Mouse (Mus musculus): ENCODE measurements around the gene Hjurp.

The Hjurp gene

DNA sequence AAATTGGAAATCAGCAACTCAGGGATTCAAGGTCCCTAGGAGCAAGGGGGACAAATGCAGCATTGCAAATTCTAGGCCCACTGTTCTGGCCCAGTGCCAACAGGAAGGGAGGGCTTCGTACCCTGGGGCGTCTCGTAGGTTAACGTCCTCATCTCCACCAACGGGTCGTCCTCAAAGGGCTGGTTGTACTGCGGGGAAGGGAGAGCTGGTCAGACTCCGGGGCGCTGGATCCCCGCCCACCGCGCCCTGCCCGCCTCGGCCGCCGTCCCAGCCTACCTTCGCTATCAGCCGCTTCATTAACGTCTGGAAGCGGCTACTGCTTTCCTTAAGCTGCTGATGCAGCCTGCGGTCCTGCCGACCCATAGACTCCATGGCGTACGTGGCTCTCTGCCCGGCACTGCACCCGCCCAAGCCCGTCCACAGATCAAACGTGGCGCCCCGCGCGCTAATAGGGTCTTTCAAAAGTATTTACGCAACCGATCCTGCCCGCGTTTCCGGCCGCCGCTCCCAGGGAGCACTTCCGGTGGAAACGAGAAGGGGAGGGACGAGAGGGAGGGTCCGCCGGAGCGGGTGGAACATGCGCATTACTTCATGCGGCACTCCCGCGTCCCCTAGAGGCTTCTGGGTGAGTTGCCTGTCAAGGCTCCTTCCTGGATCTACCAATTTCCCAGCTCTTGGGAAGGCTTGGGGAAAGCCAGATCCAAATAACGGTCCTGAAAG lies at the start of gene Hjurp, which contains the start of gene Trpm8:
Gene Hjurp (minus strand): TSS at position 536 of the 720 bp plus-strand sequence.
Gene Trpm8 (plus strand): TSS at position 564 of the 720 bp plus-strand sequence.
- DNase-seq (ENCODE audit: low spot score in 2 of 2), result peak; percentile 100

DNA sequence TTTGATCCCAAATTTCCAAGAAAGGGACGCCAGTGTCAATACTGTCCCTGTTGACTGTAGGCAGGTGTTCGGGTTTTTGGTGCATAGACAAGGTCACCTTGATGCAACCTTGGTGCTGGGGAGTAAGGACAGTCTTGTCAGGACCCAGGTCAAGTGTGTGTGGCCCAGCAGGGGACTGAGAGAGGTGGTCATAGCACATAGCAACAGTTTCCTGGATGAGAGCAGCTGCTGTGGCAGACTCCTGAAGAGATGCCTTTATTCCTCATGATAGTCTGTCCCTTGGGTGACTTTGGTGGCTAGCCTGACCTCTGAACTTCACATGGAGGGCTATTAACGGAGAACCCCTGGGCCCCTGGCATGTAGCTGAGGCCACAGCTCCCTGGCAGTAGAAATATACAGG lies 45.7 kb upstream of the Hjurp start:
- DNase-seq (ENCODE audit: low spot score in 2 of 2), result no peak

- DNase-seq (ENCODE audit: low spot score in 2 of 2), result no peak
Observed at GRCm38 (mm10) chr1:88322146-88322545, 44.7 kb upstream of the Hjurp start.

DNA sequence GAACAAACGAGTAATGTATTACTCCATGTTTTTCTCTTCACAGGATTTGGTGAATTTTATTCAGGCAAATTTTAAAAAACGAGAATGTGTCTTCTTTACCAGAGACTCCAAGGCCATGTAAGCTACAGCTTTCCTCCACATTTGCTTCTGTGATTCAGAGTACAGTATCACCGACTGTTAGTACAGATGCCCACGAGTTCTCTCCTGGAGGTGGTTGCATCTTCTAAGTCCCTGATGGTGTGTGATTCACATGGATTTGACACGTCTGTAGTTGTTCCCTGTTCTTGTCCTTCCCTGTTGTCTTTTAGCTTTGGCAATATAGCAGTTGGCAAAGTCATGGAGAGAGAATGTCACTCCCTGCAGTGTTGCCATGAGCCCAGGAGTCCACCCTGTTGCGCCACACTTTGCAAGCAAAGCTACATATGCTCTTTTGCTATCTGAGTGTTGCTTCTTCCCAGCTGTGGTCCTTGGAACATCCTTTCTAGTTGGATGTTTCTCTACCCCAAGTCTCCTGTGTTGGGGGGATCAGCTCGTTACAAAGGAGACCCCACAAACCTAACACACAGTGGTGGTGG lies 43.5 kb upstream of the Hjurp start:
- no peak for DNase-seq (ENCODE audit: low spot score in 2 of 2)

DNA sequence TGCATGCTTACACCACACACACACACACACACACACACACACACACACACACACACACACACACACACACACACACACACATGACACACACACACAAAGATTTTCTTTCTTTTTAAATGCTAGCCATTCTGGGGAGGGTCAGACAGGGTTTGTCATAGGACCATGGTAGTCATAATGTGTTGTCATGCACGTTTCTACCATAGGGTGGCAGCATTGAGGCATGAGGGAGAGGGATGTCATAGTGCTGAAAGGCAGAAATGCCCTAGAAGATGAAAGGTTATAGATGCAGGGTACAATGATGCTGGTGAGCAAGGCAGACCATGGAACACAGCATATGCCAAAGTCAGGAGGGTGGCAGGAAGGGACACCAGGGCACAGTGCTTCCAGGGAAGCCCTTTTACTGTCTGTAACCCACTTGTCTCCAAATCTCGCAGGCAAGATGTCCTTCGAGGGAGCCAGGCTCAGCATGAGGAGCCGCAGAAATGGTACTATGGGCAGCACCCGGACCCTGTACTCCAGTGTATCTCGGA lies 41.2 kb upstream of the Hjurp start:
- DNase-seq (ENCODE audit: low spot score in 2 of 2), result peak in 1 of 2 experiments; percentile 31

GRCm38 (mm10) chr1:88317279-88317678 lies 39.8 kb upstream of the Hjurp start:
- DNase-seq (ENCODE audit: low spot score in 2 of 2), result no peak

GRCm38 (mm10) chr1:88310349-88310748 lies 32.9 kb upstream of the Hjurp start:
- no peak for DNase-seq (ENCODE audit: low spot score in 2 of 2)

DNA sequence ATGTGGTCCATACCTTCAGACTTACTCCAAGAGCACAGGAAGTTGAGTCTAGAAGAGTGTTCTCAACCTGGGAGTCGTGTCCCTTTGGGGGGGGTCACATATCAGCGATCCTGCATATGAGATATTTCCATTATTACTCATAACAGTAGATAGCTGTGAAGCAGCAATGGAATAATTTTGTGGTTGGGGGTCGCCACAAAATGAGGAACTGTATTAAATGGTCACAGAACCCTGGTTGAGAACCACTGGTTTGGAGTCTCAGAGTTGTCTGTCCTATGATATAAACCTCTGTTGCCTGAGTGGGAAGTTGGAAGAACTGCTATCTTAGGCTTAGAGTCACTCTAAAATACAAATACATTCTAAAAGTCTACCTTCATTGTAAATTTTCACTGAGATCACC lies 32.5 kb upstream of the Hjurp start:
- no peak for DNase-seq (ENCODE audit: low spot score in 2 of 2)

- no peak for DNase-seq (ENCODE audit: low spot score in 2 of 2)
Observed at GRCm38 (mm10) chr1:88309020-88309419, 31.6 kb upstream of the Hjurp start.

- no peak for DNase-seq (ENCODE audit: low spot score in 2 of 2)
Observed at GRCm38 (mm10) chr1:88307180-88307579, 29.7 kb upstream of the Hjurp start.

DNA sequence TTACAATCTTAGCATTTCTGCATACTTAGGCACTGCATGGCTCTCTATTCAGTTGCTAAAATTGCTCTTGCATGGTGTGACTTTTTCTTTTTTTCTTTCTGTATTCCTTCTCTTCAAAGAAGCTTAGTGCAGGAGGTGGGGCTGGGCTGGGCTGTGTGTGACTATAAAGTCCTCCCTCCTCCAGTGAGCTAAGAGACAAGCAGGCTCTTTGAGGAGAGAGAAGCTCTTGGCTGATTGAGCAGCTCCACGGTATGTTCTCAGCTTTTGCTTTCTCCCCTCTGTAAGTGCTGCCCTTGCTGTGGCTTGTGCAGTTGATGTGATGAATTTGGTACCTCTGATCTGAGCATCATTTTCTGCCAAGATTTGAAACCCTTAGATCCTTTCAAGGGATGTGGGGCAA lies 29.1 kb upstream of the Hjurp start:
- no peak for DNase-seq (ENCODE audit: low spot score in 2 of 2)

DNA sequence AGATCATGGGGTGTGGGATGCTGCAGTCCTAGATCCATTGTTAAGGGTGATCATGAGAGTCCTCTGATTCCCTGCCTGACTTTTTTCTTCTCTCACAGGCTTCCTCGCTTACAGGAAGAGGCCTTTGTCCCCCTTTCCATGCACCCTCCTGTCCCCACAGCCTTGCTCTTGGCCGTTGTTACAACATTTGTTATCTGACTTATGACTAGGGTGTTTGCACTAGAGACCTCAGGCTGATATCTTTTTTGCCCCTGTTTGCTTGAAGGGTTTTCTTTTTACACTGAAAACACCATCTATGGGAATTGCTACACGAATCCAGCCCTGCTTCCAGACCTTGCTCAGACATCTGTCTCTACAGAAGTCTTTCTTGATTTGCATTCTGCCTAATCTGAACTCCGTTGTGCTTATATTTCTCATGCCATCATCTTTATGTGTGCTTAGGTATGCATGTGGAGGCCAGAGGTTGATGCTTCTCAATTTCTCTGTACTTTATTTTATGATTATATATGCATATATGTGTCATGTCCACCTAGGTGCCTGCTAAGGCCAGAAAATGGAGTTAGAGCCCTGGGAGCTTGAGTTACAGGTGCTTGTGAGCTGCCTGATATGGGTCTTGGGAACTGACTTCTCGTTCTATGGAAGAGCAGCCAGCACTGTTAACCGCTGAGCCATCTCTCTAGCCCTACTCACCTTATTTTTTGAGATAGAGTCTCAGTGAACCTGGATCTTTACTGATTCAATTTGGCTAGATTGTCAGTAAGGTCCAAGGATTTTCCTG lies 27.8 kb upstream of the Hjurp start:
- DNase-seq (ENCODE audit: low spot score in 2 of 2), result no peak

DNA sequence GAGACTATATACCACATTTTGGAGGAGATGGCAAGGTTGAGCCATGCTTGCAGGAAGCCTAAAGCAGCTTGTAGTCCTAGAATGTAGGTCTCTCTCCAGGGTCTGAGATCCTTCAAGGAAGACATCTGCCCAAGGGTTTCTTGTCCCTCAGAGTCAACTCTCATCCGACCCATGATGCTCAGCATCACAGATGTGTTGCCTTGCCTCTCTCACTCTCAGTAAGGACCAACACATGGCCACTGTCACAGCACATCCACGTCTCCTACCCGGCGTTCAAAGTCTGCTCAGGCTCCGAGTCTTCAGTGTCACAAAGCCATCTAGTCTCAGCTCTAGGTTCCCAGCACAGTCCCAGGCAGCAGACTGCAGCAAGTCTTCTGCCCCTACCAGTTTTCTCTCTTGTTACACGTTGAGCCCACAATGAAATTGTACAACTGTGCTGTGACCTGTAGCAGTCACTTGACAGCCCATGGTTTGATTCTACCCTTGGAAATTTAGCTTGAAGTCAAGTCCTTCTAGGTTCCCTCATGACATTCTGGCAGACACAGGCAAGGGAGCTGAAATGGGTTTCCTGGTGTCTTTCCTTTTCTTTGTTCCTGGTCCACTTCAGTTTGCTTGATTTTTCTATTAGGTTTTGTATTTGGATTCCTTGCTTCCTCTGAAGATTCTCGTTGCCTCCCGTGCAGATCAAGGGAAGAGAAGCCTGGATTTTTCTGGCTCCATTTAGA lies 27.0 kb upstream of the Hjurp start:
- no peak for DNase-seq (ENCODE audit: low spot score in 2 of 2)

- DNase-seq (ENCODE audit: low spot score in 2 of 2), result no peak
Observed at GRCm38 (mm10) chr1:88303762-88304161, 26.3 kb upstream of the Hjurp start.

DNA sequence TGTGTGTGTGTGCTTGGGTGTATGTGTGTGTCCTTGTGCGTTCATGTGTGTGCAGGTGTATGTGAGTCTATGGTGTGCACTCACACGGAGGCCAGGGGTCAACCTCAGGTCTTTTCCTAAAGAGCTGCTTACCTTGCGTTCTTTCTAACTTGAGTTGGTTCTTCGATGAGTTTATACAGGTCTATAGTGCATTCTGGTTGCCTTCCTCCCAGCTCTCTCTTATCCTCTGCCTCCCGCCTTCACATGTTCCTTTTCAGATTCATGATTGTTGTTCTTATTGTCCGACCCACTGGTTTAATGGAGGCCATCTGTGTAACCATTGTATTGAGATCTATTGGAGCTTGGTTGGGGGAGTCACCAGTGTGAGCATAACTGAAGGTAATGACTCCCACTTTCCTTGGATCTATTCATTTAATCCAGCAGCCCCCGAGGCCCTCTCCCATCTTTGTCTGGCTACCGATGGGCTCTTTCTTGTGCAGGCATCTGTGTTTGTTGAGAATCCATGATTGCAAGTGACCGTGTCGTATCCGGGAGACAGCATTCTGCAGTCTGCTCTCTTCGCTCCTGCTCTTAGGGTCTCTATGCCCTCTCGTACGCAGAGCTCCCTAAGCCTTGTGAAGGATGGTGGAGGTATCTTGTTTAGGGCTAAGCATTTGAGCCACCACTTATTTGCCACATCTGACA lies 24.8 kb upstream of the Hjurp start:
- no peak for DNase-seq (ENCODE audit: low spot score in 2 of 2)

GRCm38 (mm10) chr1:88301121-88302014 lies 23.9 kb upstream of the Hjurp start:
- no peak for DNase-seq (ENCODE audit: low spot score in 2 of 2)

DNA sequence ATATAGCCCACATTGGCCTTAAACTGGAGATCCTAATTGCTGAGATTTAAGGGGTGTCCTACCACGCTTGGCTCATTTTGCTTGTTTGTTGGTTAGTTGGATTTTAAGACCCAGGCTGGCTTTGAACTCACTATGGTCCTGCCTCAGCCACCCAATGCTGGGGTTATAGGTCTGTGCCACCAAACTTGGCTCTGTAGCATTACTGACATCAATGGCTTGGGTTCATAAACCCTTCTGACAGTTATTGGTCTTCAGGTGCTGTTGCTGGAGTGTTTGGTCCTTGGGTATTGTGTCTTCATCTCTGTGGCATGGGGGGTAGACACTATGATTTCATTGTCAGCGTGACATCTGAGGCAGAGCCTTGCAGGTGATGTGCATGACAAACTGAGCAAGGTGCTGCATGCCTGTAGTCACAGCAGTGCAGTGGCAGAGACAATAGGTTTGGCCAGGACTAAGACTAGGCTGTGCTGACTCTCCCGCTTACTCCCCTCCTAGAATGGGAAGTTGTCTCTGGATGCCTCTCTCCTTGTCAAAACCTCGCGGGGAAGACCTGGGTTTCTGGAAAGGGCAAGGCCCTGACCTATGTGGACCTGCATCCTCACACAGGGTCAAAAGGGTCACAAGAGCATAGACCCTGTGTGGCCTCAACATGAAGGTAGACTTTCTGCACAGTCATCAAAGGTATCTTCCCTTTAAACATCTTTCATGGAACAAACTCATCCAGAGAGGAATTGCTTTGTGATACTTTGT lies 23.0 kb upstream of the Hjurp start:
- DNase-seq (ENCODE audit: low spot score in 2 of 2), result no peak

GRCm38 (mm10) chr1:88299529-88299945 lies 22.1 kb upstream of the Hjurp start:
- no peak for DNase-seq (ENCODE audit: low spot score in 2 of 2)
